Mouse (Mus musculus) kidney, adult 2 months (tissue): Measurements from ENCODE around the gene Blvra.

Source experiments
- CTCF ChIP-seq: fragments of 200-500 bp; conservative IDR thresholded peaks from 2 replicates; pipeline ENCODE4 v1.5.1; 2011; ENCODE audit warnings: low read depth, mild to moderate bottlenecking, control low read depth, low read length, moderate library complexity, mixed read lengths; ENCODE audit not compliant: insufficient read depth, insufficient read length
- POLR2A ChIP-seq: fragments of 200-500 bp; IDR thresholded peaks from one replicate; pipeline ENCODE4 v1.6.1; 2011; ENCODE audit warnings: low read depth, low read length, control low read depth

- no peak for TF ChIP-seq CTCF
- TF ChIP-seq POLR2A: no peak
These were observed 69.1 kb downstream of the Blvra start for GRCm38 (mm10) chr2:127139605-127140004.
